23 mouse cellular contexts compared by ENCODE assay signal in genomic region chr10:29175656-29176055, GRCm38 (mm10). TPM values are rescaled to one million over a fixed set of nuclear protein-coding genes. Genes with fewer than 3 reads are reported as not detected.
"Had no signal": no experiment of that assay in that cellular context is flagged by ENCODE, and none has a peak within 500 bp of the region (broad histone marks: within the 10 kb centered on the region; RNA-seq: fewer than 3 reads in every experiment).

No protein-coding gene starts in this region.

- ATAC-seq: liver, postnatal 0 days; lung, postnatal 0 days; midbrain, embryonic 15.5 days had no signal

- H3K27ac ChIP-seq: kidney, postnatal 0 days; limb, embryonic 12.5 days; limb, embryonic 15.5 days; liver, embryonic 14.5 days; macrophage; midbrain, embryonic 12.5 days; midbrain, embryonic 15.5 days; neural tube, embryonic 12.5 days; neural tube, embryonic 15.5 days had no signal

- H3K4me3 ChIP-seq: limb, embryonic 12.5 days; limb, embryonic 15.5 days; midbrain, embryonic 12.5 days; midbrain, embryonic 15.5 days; neural tube, embryonic 12.5 days; neural tube, embryonic 15.5 days had no signal

- H3K4me2 ChIP-seq: limb, embryonic 12.5 days; limb, embryonic 15.5 days; liver, embryonic 11.5 days; lung, embryonic 14.5 days; midbrain, embryonic 12.5 days; midbrain, embryonic 15.5 days; neural tube, embryonic 12.5 days; neural tube, embryonic 15.5 days had no signal

- H3K27me3 ChIP-seq: limb, embryonic 12.5 days; limb, embryonic 15.5 days; midbrain, embryonic 12.5 days; midbrain, embryonic 15.5 days; neural tube, embryonic 12.5 days; neural tube, embryonic 15.5 days had no signal

- H3K9me3 ChIP-seq: limb, embryonic 12.5 days; limb, embryonic 15.5 days had no signal

- DNase-seq: kidney, postnatal 25 days; left cerebral cortex, postnatal 4 days; liver, postnatal 0 days; lung, embryonic 14.5 days; thymus, adult 18-20 months; thymus, postnatal 36 days had no signal

- H3K4me1 ChIP-seq: limb, embryonic 12.5 days; limb, embryonic 15.5 days; midbrain, embryonic 12.5 days; midbrain, embryonic 15.5 days; neural tube, embryonic 12.5 days; neural tube, embryonic 15.5 days had no signal

- H3K9ac ChIP-seq: limb, embryonic 12.5 days; limb, embryonic 15.5 days; liver, embryonic 14.5 days; liver, postnatal 0 days; lung, embryonic 14.5 days; midbrain, embryonic 12.5 days; midbrain, embryonic 15.5 days; neural tube, embryonic 12.5 days; neural tube, embryonic 15.5 days had no signal

- H3K36me3 ChIP-seq: limb, embryonic 12.5 days; limb, embryonic 15.5 days had no signal

RNA-seq across cellular contexts. Expression of gene Gm49353, which starts 23.1 kb away (rescaled TPM):
- total RNA-seq: megakaryocyte, adult 5-6 weeks had no signal
- polyA plus RNA-seq: kidney, embryonic 14.5 days; kidney, postnatal 0 days; large intestine, adult 2 months; limb, embryonic 12.5 days; liver, embryonic 11.5 days; liver, embryonic 14.5 days; liver, postnatal 0 days; lung, embryonic 14.5 days; lung, postnatal 0 days; macrophage; small intestine, adult 2 months; spleen, adult 2 months; testis, adult 2 months had no signal

RNA-seq across cellular contexts. Expression of gene Soga3, which starts 32.0 kb away (rescaled TPM):
- total RNA-seq: megakaryocyte, adult 5-6 weeks had no signal
- polyA plus RNA-seq: liver, postnatal 0 days; macrophage; spleen, adult 2 months had no signal

RNA-seq across cellular contexts. Expression of gene 9330159F19Rik, which starts 35.8 kb away (rescaled TPM):
- total RNA-seq: megakaryocyte, adult 5-6 weeks had no signal
- polyA plus RNA-seq: liver, postnatal 0 days; macrophage; spleen, adult 2 months had no signal
